Mouse (Mus musculus) CH12.LX (cell line): Measurements from ENCODE around the gene Iqcj. TPM values are rescaled to one million over a fixed set of nuclear protein-coding genes. Genes with fewer than 3 reads are reported as not detected.

Experiments used
- DNase-seq: peaks from one replicate; pipeline ENCODE4 v3.0.0-alpha.2; 2013; ENCODE audit errors: extremely low read depth
- H3K27ac ChIP-seq: 2 replicates; pipeline ENCODE4 v1.5.1; 2012; ENCODE audit warnings: low read depth, mild to moderate bottlenecking, control low read depth, moderate library complexity; ENCODE audit not compliant: insufficient read depth
- H3K27me3 ChIP-seq: replicated peaks from 2 replicates; pipeline ENCODE3; 2012; ENCODE audit warnings: inconsistent platforms
- H3K36me3 ChIP-seq, 2 experiments: replicated peaks in 1 of 2; 2 replicates each; pipeline versions ENCODE3 to v1.6.1; 2012; ENCODE audit warnings: inconsistent platforms in 1 of 2, low read length in 1 of 2, mild to moderate bottlenecking in 1 of 2, mixed read lengths in 1 of 2, moderate library complexity in 1 of 2; ENCODE audit not compliant: control insufficient read depth in 1 of 2, insufficient read depth in 1 of 2
- H3K4me1 ChIP-seq, 2 experiments: 2 replicates each; pipeline ENCODE4 v1.6.1; 2012; ENCODE audit warnings: inconsistent platforms in 1 of 2, moderate library complexity in 1 of 2; ENCODE audit not compliant: insufficient read depth in 2 of 2, control insufficient read depth in 1 of 2
- H3K4me2 ChIP-seq: 2 replicates; pipeline ENCODE4 v1.6.1; 2012; ENCODE audit warnings: low read depth, mild to moderate bottlenecking, control low read depth; ENCODE audit not compliant: poor library complexity, insufficient read depth, severe bottlenecking
- H3K4me3 ChIP-seq, 3 experiments: fragments of 150-350 bp in 1 of 3; sonication (generic) in 1 of 3; replicated peaks in 1 of 3; 2 replicates each; pipeline versions ENCODE3 to v1.5.1; 2011 to 2012; ENCODE audit warnings: low read depth in 2 of 3, low read length in 2 of 3, mild to moderate bottlenecking in 2 of 3, moderate library complexity in 2 of 3, control low read depth in 1 of 3, improper control_type of control experiment in 1 of 3, inconsistent platforms in 1 of 3, mixed read lengths in 1 of 3; ENCODE audit not compliant: poor library complexity in 1 of 3
- H3K79me2 ChIP-seq: replicated peaks from 2 replicates; pipeline ENCODE4 v1.6.1; 2012; ENCODE audit warnings: mild to moderate bottlenecking, moderate library complexity; ENCODE audit not compliant: control insufficient read depth, poor library complexity, insufficient read depth, severe bottlenecking; ENCODE audit errors: extremely low read depth
- H3K9ac ChIP-seq: 2 replicates; pipeline ENCODE4 v1.6.1; 2012; ENCODE audit warnings: low read depth, mild to moderate bottlenecking, control low read depth, moderate library complexity; ENCODE audit not compliant: insufficient read depth
- H3K9me3 ChIP-seq: replicated peaks from 2 replicates; pipeline ENCODE3; 2012; ENCODE audit warnings: low read length, inconsistent platforms, mixed read lengths
- BHLHE40 ChIP-seq: IDR thresholded peaks from 2 replicates; pipeline ENCODE4 v1.6.1; 2011; ENCODE audit warnings: mild to moderate bottlenecking, low read depth, low read length, improper control_type of control experiment
- CHD2 ChIP-seq: IDR thresholded peaks from 2 replicates; pipeline ENCODE4 v1.6.1; 2011; ENCODE audit warnings: low read length, improper control_type of control experiment
- ETS1 ChIP-seq: conservative IDR thresholded peaks from 2 replicates; pipeline ENCODE4 v1.6.1; 2012; ENCODE audit warnings: low read depth, mild to moderate bottlenecking, inconsistent platforms, low read length, improper control_type of control experiment, moderate library complexity
- MEF2A ChIP-seq: IDR thresholded peaks from 2 replicates; pipeline ENCODE4 v1.6.1; 2014; ENCODE audit warnings: low read depth, mild to moderate bottlenecking, inconsistent platforms, low read length, improper control_type of control experiment, borderline replicate concordance
- MXI1 ChIP-seq: IDR thresholded peaks from 2 replicates; pipeline ENCODE4 v1.6.1; 2011; ENCODE audit warnings: mild to moderate bottlenecking, low read depth, low read length, improper control_type of control experiment
- MYC ChIP-seq: IDR thresholded peaks from 2 replicates; pipeline ENCODE4 v1.6.1; 2011; ENCODE audit warnings: low read depth, mild to moderate bottlenecking, improper control_type of control experiment, low read length
- NRF1 ChIP-seq: IDR thresholded peaks from 2 replicates; pipeline ENCODE4 v1.6.1; 2014; ENCODE audit warnings: low read depth, mild to moderate bottlenecking, inconsistent platforms, low read length, improper control_type of control experiment, moderate library complexity
- PAX5 ChIP-seq: IDR thresholded peaks from 2 replicates; pipeline ENCODE4 v1.6.1; 2012; ENCODE audit warnings: low read length, inconsistent platforms, mixed read lengths
- POLR2AphosphoS2 ChIP-seq: IDR thresholded peaks from 2 replicates; pipeline ENCODE4 v1.6.1; 2011; ENCODE audit warnings: low read depth, low read length, improper control_type of control experiment
- RAD21 ChIP-seq: IDR thresholded peaks from 2 replicates; pipeline ENCODE4 v1.6.1; 2011; ENCODE audit warnings: low read depth, mild to moderate bottlenecking, low read length, improper control_type of control experiment, moderate library complexity
- RCOR1 ChIP-seq: conservative IDR thresholded peaks from 2 replicates; pipeline ENCODE4 v1.6.1; 2012; ENCODE audit warnings: low read depth, mild to moderate bottlenecking, inconsistent platforms, low read length, improper control_type of control experiment
- SIN3A ChIP-seq: IDR thresholded peaks from 2 replicates; pipeline ENCODE4 v1.6.1; 2012; ENCODE audit warnings: low read length, improper control_type of control experiment, inconsistent platforms
- TBP ChIP-seq: conservative IDR thresholded peaks from 2 replicates; pipeline ENCODE4 v1.6.1; 2011; ENCODE audit warnings: low read depth, low read length, improper control_type of control experiment
- TCF12 ChIP-seq: IDR thresholded peaks from 2 replicates; pipeline ENCODE4 v1.6.1; 2014; ENCODE audit warnings: low read depth, mild to moderate bottlenecking, inconsistent platforms, low read length, improper control_type of control experiment
- UBTF ChIP-seq: IDR thresholded peaks from 2 replicates; pipeline ENCODE4 v1.6.1; 2012; ENCODE audit warnings: low read depth, mild to moderate bottlenecking, inconsistent platforms, low read length, improper control_type of control experiment, moderate library complexity
- USF1 ChIP-seq: IDR thresholded peaks from 2 replicates; pipeline ENCODE4 v1.6.1; 2014; ENCODE audit warnings: low read depth, mild to moderate bottlenecking, inconsistent platforms, low read length, improper control_type of control experiment
- ZNF384 ChIP-seq: IDR thresholded peaks from 2 replicates; pipeline ENCODE4 v1.6.1; 2012; ENCODE audit warnings: low read depth, low read length, improper control_type of control experiment, inconsistent platforms
- dilution Hi-C: fragments of 300-500 bp; cut with MboI; formaldehyde crosslinking; loops from 2 replicates; pipeline ENCODE4 v1.14.3; 2020; ENCODE audit warnings: low sequenced_read_pairs; ENCODE audit not compliant: extremely low pct_unique_long_range_greater_than_20kb, extremely low pct_ligation_motif_present
- in situ Hi-C: fragments of 300-500 bp; cut with MboI; formaldehyde crosslinking; loops from 3 replicates; pipeline ENCODE4 v1.14.3; 2019; ENCODE audit warnings: low sequenced_read_pairs, low pct_ligation_motif_present, low pct_unique_long_range_greater_than_20kb, mixed read lengths
- polyA plus RNA-seq: library from polyadenylated mRNA; unstranded; fragments of >175 nt; gene quantifications from 2 replicates; pipeline ENCODE4 v1.2.1, GENCODE M21; 2012; ENCODE audit warnings: low read depth; ENCODE audit not compliant: insufficient read length
- total RNA-seq, 2 experiments: library from RNA; depleted of rRNA; stranded (reverse); fragments of 300-350 nt in 1 of 2; fragments of >200 nt in 1 of 2; gene quantifications; 2 replicates each; pipeline ENCODE4 v1.2.3; 2012 to 2014

Iqcj gene
- total and polyA plus RNA-seq, 3 experiments: 0.47 TPM; not detected in 2

GRCm38 (mm10) chr3:68015786-68016185 lies 123.8 kb downstream of the Iqcj start:
- no peaks in the 10 kb centered on the region for H3K79me2 ChIP-seq
- peak; percentile 5 for DNase-seq
- no peaks in the 10 kb centered on the region for H3K36me3 ChIP-seq
- dilution Hi-C loops: no loop called here
- H3K27ac ChIP-seq: no peak overlapping the region
- no peak overlapping the region for H3K4me2 ChIP-seq
- no peak overlapping the region for H3K4me3 ChIP-seq
- H3K9ac ChIP-seq: no peak overlapping the region
- peak; percentile 54 for TF ChIP-seq ZNF384
- TF ChIP-seq TCF12: no peak
- in situ Hi-C loops: no loop called here
- no peaks in the 10 kb centered on the region for H3K27me3 ChIP-seq
- H3K9me3 ChIP-seq: no peaks in the 10 kb centered on the region
- peaks cover 5 to 13% of the 10 kb centered on the region in 2 experiments; a peak in 1 of 4 replicates for H3K4me1 ChIP-seq

GRCm38 (mm10) chr3:68019401-68019800 lies 127.4 kb downstream of the Iqcj start:
- Histone ChIP-seq H3K9me3 (no peaks in the 10 kb centered on the region), H3K36me3 (no peaks in the 10 kb centered on the region), H3K27me3 (no peaks in the 10 kb centered on the region), H3K4me1 (peaks cover 5 to 13% of the 10 kb centered on the region in 2 experiments; a peak in 1 of 4 replicates), H3K4me2 (no peak overlapping the region), H3K4me3 (no peak overlapping the region), H3K9ac (no peak overlapping the region), H3K27ac (no peak overlapping the region), H3K79me2 (no peaks in the 10 kb centered on the region)
- in situ Hi-C loops (no loop called here), dilution Hi-C loops (no loop called here)
- TF ChIP-seq MYC (no peak), NRF1 (no peak), POLR2AphosphoS2 (no peak), MXI1 (no peak), UBTF (no peak), ETS1 (no peak), SIN3A (no peak), TBP (no peak), BHLHE40 (no peak), RCOR1 (no peak)
- DNase-seq: no peak

GRCm38 (mm10) chr3:68036097-68036496 lies 144.1 kb downstream of the Iqcj start:
- H3K4me1 ChIP-seq: 0 out of 4 replicates have a peak, but pooled peaks cover 0 to 3% of the 10 kb centered on the region in 2 experiments
- dilution Hi-C loops: no loop called here
- TF ChIP-seq MEF2A: no peak
- TF ChIP-seq TBP: no peak
- TF ChIP-seq CHD2: no peak
- no peak for TF ChIP-seq RAD21
- TF ChIP-seq SIN3A: no peak
- no peak for TF ChIP-seq PAX5
- TF ChIP-seq USF1: no peak
- in situ Hi-C loops: no loop called here
- no peak overlapping the region for H3K4me3 ChIP-seq
- no peaks in the 10 kb centered on the region for H3K9me3 ChIP-seq
- no peaks in the 10 kb centered on the region for H3K79me2 ChIP-seq
- no peak overlapping the region for H3K27ac ChIP-seq
- no peaks in the 10 kb centered on the region for H3K36me3 ChIP-seq
- no peak overlapping the region for H3K4me2 ChIP-seq
- H3K27me3 ChIP-seq: no peaks in the 10 kb centered on the region
- DNase-seq: no peak
- H3K9ac ChIP-seq: no peak overlapping the region
